Mouse (Mus musculus) thymus, adult 2 months (tissue): ENCODE measurements at regions not wholly inside any gene's neighbourhood (a gene's known extent, or its start where the extent isn't known, plus 50 kb on each side); places are given as distances from the start of the nearest gene placed in this dataset.

Experiments used
- DNase-seq: peaks from one replicate; pipeline ENCODE4 v3.0.0; 2021
- H3K27ac ChIP-seq: fragments of 200-500 bp; 2 replicates; pipeline ENCODE4 v1.5.1; 2012; ENCODE audit warnings: low read length, control low read depth; ENCODE audit not compliant: control insufficient read depth, insufficient read depth
- H3K27me3 ChIP-seq: fragments of 200-500 bp; 2 replicates; pipeline ENCODE4 v1.6.1; 2012; ENCODE audit warnings: mild to moderate bottlenecking, low read length, moderate library complexity, mixed read lengths; ENCODE audit not compliant: control insufficient read depth, insufficient read depth
- H3K36me3 ChIP-seq: fragments of 200-500 bp; 2 replicates; pipeline ENCODE4 v1.6.1; 2012; ENCODE audit warnings: mild to moderate bottlenecking, low read length, moderate library complexity; ENCODE audit not compliant: control insufficient read depth, insufficient read depth
- H3K4me1 ChIP-seq: fragments of 200-500 bp; replicated peaks from 2 replicates; pipeline ENCODE4 v1.6.1; 2012; ENCODE audit warnings: low read length; ENCODE audit not compliant: control insufficient read depth, insufficient read depth
- H3K4me3 ChIP-seq: fragments of 200-500 bp; 2 replicates; pipeline ENCODE4 v1.5.1; 2012; ENCODE audit warnings: mild to moderate bottlenecking, low read length, control low read depth, moderate library complexity; ENCODE audit not compliant: control insufficient read depth, insufficient read depth
- CTCF ChIP-seq: fragments of 200-500 bp; IDR thresholded peaks from 2 replicates; pipeline ENCODE4 v1.5.1; 2012; ENCODE audit warnings: mild to moderate bottlenecking, control low read depth, low read length, moderate library complexity, borderline replicate concordance; ENCODE audit not compliant: control insufficient read depth, poor library complexity, insufficient read depth; ENCODE audit errors: extremely low read depth
- POLR2A ChIP-seq: fragments of 200-500 bp; IDR thresholded peaks from 2 replicates; pipeline ENCODE4 v1.6.1; 2012; ENCODE audit warnings: mild to moderate bottlenecking, low read length, control low read depth, moderate library complexity; ENCODE audit not compliant: control insufficient read depth, poor library complexity, insufficient read depth; ENCODE audit errors: extremely low read depth
- WGBS: fragments of 180-500 bp; shearing (Covaris S2); methylation state at CpG from one replicate; pipeline ENCODE4 v1.1.7; 2018; 5-methylcytosine and 5-hydroxymethylcytosine counted together

DNA sequence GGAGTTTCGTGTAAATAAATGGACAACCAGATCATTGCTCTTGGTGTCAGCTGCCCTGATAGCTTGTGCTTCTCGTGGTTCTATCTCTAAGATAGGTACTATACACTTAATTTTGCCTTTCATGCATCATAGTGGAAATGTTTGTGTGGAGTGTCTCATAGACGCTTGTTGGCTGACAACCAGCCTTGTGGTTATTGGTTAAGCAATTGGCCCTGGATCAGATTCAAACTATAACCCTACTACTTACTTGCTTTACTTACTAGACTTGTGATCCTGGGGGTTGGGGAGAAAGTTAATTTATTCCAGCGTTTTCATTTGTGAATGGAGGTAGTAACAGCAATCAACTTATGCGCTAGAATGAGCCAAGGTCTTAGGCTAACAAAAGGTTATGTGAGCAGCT, 135.2 kb downstream of the Pten start:
- no peak for TF ChIP-seq CTCF
- H3K36me3 ChIP-seq = no peaks in the 10 kb centered on the region
- no peaks in the 10 kb centered on the region for H3K27me3 ChIP-seq
- H3K4me3 ChIP-seq = no peak overlapping the region
- 95% methylated on average over 5 of the region's 5 CpGs for WGBS
- H3K27ac ChIP-seq = no peak overlapping the region
- no peaks in the 10 kb centered on the region for H3K4me1 ChIP-seq
- DNase-seq = no peak

GRCm38 (mm10) chr19:32903454-32904108, 146.3 kb downstream of the Pten start:
- 36% methylated on average over 7 of the region's 7 CpGs for WGBS

DNA sequence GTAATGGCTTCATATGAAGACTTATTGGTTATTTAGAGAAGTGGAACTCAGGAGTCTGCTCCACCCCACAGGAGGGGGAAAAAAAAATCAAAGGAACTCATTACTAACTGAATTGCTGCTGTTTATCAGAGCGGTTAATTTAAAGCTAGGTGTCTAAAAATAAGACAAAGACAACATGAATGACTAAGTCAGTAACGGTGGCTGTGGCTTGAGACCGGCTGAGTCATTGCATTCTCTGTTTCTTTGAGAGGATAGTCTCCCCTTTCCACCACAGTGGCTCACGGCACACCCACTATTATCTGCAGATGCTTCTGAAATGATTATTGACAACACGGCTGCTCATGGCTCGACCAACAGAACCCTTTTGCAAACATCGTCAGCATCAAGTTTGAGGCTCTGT, 147.2 kb downstream of the Pten start:
- Histone ChIP-seq H3K27me3 (no peaks in the 10 kb centered on the region), H3K36me3 (no peaks in the 10 kb centered on the region), H3K4me1 (peaks cover 20% of the 10 kb centered on the region), H3K4me3 (no peak overlapping the region), H3K27ac (no peak overlapping the region)
- no peak for DNase-seq
- WGBS = 28% methylated on average over 7 of the region's 7 CpGs
- TF ChIP-seq POLR2A (no peak), CTCF (no peak)

More at GRCm38 (mm10) chr19:32903454-32904108, 146.3 kb downstream of the Pten start:
- Histone ChIP-seq H3K4me3 (no peak overlapping the region), H3K27ac (no peak overlapping the region), H3K36me3 (no peaks in the 10 kb centered on the region), H3K27me3 (no peaks in the 10 kb centered on the region), H3K4me1 (peaks cover 20% of the 10 kb centered on the region)
- no peak for TF ChIP-seq POLR2A
- no peak for DNase-seq

- Histone ChIP-seq H3K4me3 (no peak overlapping the region), H3K27ac (peak overlapping the region; percentile 73), H3K36me3 (no peaks in the 10 kb centered on the region), H3K27me3 (no peaks in the 10 kb centered on the region), H3K4me1 (peaks cover 20% of the 10 kb centered on the region)
- peak; percentile 44 for DNase-seq
- TF ChIP-seq CTCF (no peak), POLR2A (no peak)
- WGBS = 12% methylated on average over 8 of the region's 8 CpGs
Observed at GRCm38 (mm10) chr19:32905901-32906431, 148.7 kb downstream of the Pten start.

DNA sequence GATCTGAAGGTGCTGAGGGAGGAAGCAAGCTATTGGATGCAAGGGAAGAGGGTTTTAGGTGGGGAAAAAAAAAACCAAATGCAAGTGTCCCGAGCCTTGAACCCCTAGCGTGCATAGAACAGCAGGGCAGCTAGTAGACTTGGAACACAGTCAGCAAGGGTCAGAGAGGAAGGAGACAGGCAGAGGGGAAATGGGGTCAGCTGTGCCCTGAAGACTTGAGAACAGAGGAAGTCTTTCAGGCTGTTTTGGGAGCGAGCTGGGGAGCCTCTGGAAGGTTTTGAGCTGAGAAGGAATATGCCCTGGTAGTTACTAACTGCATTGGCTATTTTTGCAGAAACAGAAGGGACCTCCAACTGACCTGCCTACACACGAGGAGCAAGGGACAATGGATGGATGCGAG, 149.5 kb downstream of the Pten start:
- Histone ChIP-seq H3K27me3 (no peaks in the 10 kb centered on the region), H3K27ac (no peak overlapping the region; the same call in 1 of the 2 replicates), H3K4me3 (no peak overlapping the region), H3K4me1 (peaks cover 20% of the 10 kb centered on the region), H3K36me3 (no peaks in the 10 kb centered on the region)
- WGBS = 73% methylated on average over 5 of the region's 5 CpGs
- TF ChIP-seq POLR2A = no peak
- no peak for TF ChIP-seq CTCF
- peak; percentile 18 for DNase-seq

GRCm38 (mm10) chr19:32910050-32910462, 152.8 kb downstream of the Pten start:
- Histone ChIP-seq H3K27me3 (no peaks in the 10 kb centered on the region), H3K27ac (no peak overlapping the region), H3K4me1 (peaks cover 13% of the 10 kb centered on the region), H3K36me3 (no peaks in the 10 kb centered on the region), H3K4me3 (no peak overlapping the region)
- DNase-seq = no peak
- no peak for TF ChIP-seq POLR2A
- no peak for TF ChIP-seq CTCF
- WGBS = 97% methylated on average over 4 of the region's 4 CpGs

GRCm38 (mm10) chr19:32912323-32912722, 155.0 kb downstream of the Pten start:
- no peak for DNase-seq
- Histone ChIP-seq H3K4me1 (peaks cover under 1% of the 10 kb centered on the region; the same call in 1 of the 2 replicates), H3K27ac (no peak overlapping the region), H3K4me3 (no peak overlapping the region), H3K36me3 (no peaks in the 10 kb centered on the region), H3K27me3 (no peaks in the 10 kb centered on the region)
- no peak for TF ChIP-seq CTCF
- TF ChIP-seq POLR2A = no peak
- 96% methylated on average over 3 of the region's 3 CpGs for WGBS
